Mouse (Mus musculus) MEL-GATA-1-ER (cell line): ENCODE measurements at regions not wholly inside any gene's neighbourhood (a gene's known extent, or its start where the extent isn't known, plus 50 kb on each side); places are given as distances from the start of the nearest gene placed in this dataset.

ENCODE experiments used
- DNase-seq: peaks from one replicate; pipeline ENCODE4 v3.0.0-alpha.2; 2012; ENCODE audit warnings: low read depth; ENCODE audit errors: extremely low read depth

GRCm38 (mm10) chr12:119028161-119028560, 61.9 kb upstream of the Abcb5 start:
- no peak for DNase-seq

- DNase-seq, result no peak
Observed at GRCm38 (mm10) chr12:119027701-119028100, 61.5 kb upstream of the Abcb5 start.

GRCm38 (mm10) chr12:119026311-119026710, 60.1 kb upstream of the Abcb5 start:
- peak; percentile 4 for DNase-seq

GRCm38 (mm10) chr12:119024063-119024462, 57.8 kb upstream of the Abcb5 start:
- DNase-seq, result no peak
